Mouse (Mus musculus) lung, postnatal 0 days (tissue): ENCODE results near the gene Esrrg.

ENCODE experiments used
- CTCF ChIP-seq: IDR thresholded peaks from 2 replicates; pipeline ENCODE4 v1.5.1; 2016; ENCODE audit warnings: antibody characterized with exemption, mild to moderate bottlenecking
- EP300 ChIP-seq: IDR thresholded peaks from 2 replicates; pipeline ENCODE4 v1.6.1; 2016; ENCODE audit warnings: antibody characterized with exemption, mild to moderate bottlenecking, control low read depth

GRCm38 (mm10) chr1:187809546-187809945 lies 201.0 kb downstream of the Esrrg start:
- TF ChIP-seq CTCF (no peak), EP300 (no peak)
